Mouse (Mus musculus): ENCODE data around the gene Slc17a8.

DNA sequence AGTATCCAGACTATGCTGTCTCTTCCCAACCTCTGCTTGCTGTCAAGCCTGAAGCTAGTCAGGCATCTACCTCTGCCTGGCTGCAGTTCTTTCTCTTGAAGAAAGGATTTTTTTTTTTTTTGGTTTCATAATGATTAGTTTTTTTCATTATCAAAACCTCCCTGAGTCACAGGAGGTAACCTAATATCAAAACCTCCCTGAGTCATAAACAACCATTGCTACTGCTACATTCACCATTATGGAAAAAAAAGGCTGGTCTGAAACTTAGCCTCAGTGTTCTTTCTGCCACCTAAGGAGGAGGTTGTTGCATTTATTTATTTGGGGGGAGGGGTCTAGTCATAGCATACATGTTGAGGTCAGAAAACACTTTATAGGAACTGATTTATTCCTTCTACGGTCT is 31.2 kb downstream of the Slc17a8 start:
- TF ChIP-seq CTCF (IDR thresholded peaks at IDR 0.05; ENCODE audit: control insufficient read depth, insufficient read depth, insufficient replicate concordance, low read depth, low read length): no peak
- no peak for TF ChIP-seq POLR2A (IDR thresholded peaks at IDR 0.05; ENCODE audit: control insufficient read depth, low read depth, low read length)
